Mouse (Mus musculus) midbrain, embryonic 16.5 days (tissue): ENCODE results near the gene Mical2. TPM values are rescaled to one million over a fixed set of nuclear protein-coding genes. Genes with fewer than 3 reads are reported as not detected.

ENCODE experiments used
- ATAC-seq: fragments of 200-750 bp; cut with Nextera tagmentation; 2 replicates; pipeline ENCODE4 v1.8.0; 2017; ENCODE audit warnings: moderate TSS enrichment
- H3K27ac ChIP-seq: fragments of 300-500 bp; sonication (generic); 2 replicates; pipeline ENCODE4 v1.5.1; 2014; ENCODE audit warnings: mild to moderate bottlenecking, low read length, mixed read lengths
- H3K27me3 ChIP-seq: fragments of 300-500 bp; sonication (generic); 2 replicates; pipeline ENCODE4 v1.6.1; 2014; ENCODE audit warnings: low read depth, low read length, mixed read lengths; ENCODE audit not compliant: control insufficient read depth, insufficient read depth
- H3K36me3 ChIP-seq: fragments of 300-500 bp; sonication (generic); 2 replicates; pipeline ENCODE4 v1.6.1; 2014; ENCODE audit warnings: mild to moderate bottlenecking, low read length, moderate library complexity, mixed read lengths; ENCODE audit not compliant: control insufficient read depth, insufficient read depth
- H3K4me1 ChIP-seq: fragments of 300-500 bp; sonication (generic); 2 replicates; pipeline ENCODE4 v1.6.1; 2014; ENCODE audit warnings: mild to moderate bottlenecking, low read length, mixed read lengths; ENCODE audit not compliant: control insufficient read depth, insufficient read depth
- H3K4me2 ChIP-seq: fragments of 300-500 bp; sonication (generic); 2 replicates; pipeline ENCODE4 v1.6.1; 2014; ENCODE audit warnings: mild to moderate bottlenecking, low read length, mixed read lengths
- H3K4me3 ChIP-seq: fragments of 300-500 bp; sonication (generic); 2 replicates; pipeline ENCODE4 v1.5.1; 2014; ENCODE audit warnings: low read depth, mild to moderate bottlenecking, low read length, moderate library complexity, mixed read lengths
- H3K9ac ChIP-seq: fragments of 300-500 bp; sonication (generic); 2 replicates; pipeline ENCODE4 v1.6.1; 2014; ENCODE audit warnings: low read depth, low read length, mixed read lengths
- H3K9me3 ChIP-seq: fragments of 300-500 bp; sonication (generic); replicated peaks from 2 replicates; pipeline ENCODE4 v1.6.1; 2014; ENCODE audit warnings: mild to moderate bottlenecking, low read length, mixed read lengths; ENCODE audit not compliant: control insufficient read depth, poor library complexity, severe bottlenecking
- WGBS: fragments of 180-500 bp; shearing (Covaris S2); extraction: QIAGEN DNeasy Blood & Tissue Kit; methylation state at CpG from one replicate; pipeline ENCODE4 v1.1.7; 2014; 5-methylcytosine and 5-hydroxymethylcytosine counted together
- polyA plus RNA-seq: library from polyadenylated mRNA; unstranded; fragments of >200 nt; fragmentation: Nextera tagmentation; extraction: Ambion mirVana; gene quantifications from 2 replicates; pipeline ENCODE4 v1.2.1, GENCODE M21; 2015

Gene Mical2
- polyA plus RNA-seq, 1 experiment from 2014 or later = 5.1 TPM

GRCm38 (mm10) chr7:112244683-112245082, 19.0 kb downstream of the Mical2 start:
- Histone ChIP-seq H3K4me3 (no peak overlapping the region), H3K27me3 (no peaks in the 10 kb centered on the region), H3K4me1 (no peaks in the 10 kb centered on the region), H3K4me2 (no peak overlapping the region), H3K36me3 (no peaks in the 10 kb centered on the region), H3K9ac (no peak overlapping the region), H3K27ac (no peak overlapping the region), H3K9me3 (no peaks in the 10 kb centered on the region)
- WGBS = 32% methylated on average over 6 of the region's 6 CpGs
- ATAC-seq = no peak

DNA sequence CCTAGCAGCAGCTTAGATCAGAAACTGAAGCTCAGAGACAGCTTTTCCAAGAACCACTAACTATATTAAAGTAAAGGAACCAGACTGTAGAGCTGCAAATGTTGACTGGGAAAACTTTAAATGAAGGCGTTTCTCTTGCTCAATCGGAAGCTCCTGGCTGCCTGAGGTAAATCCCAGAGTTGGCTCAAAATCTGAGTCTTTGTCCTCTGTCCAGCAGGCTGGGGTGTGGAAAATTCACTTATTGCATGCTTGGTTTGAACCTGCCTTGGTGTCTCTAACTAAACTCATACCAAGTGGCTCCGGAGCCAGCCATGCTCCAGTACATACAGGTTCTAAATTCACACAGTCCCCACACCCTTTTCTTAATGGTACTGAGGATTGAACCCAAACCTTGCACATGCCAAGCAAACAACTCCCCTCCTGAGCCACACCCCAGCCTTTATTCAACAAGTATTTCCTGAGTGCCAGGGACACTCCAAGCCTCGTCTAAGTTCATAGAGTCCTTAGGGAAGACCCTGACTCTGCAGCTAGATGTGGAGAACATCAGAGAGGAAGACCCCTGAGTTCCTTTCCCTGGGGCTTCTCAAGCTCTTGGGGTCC, 20.3 kb downstream of the Mical2 start:
- no peak overlapping the region for H3K9ac ChIP-seq
- H3K36me3 ChIP-seq = no peaks in the 10 kb centered on the region
- H3K4me3 ChIP-seq = no peak overlapping the region
- no peak overlapping the region for H3K27ac ChIP-seq
- H3K9me3 ChIP-seq = no peaks in the 10 kb centered on the region
- H3K4me2 ChIP-seq = no peak overlapping the region
- no peaks in the 10 kb centered on the region for H3K4me1 ChIP-seq
- no peaks in the 10 kb centered on the region for H3K27me3 ChIP-seq
- 82% methylated on average over 4 of the region's 4 CpGs for WGBS
- no peak for ATAC-seq

- Histone ChIP-seq H3K9me3 (no peaks in the 10 kb centered on the region), H3K36me3 (no peaks in the 10 kb centered on the region), H3K9ac (no peak overlapping the region), H3K27me3 (no peaks in the 10 kb centered on the region), H3K4me2 (no peak overlapping the region), H3K4me3 (no peak overlapping the region), H3K4me1 (no peaks in the 10 kb centered on the region), H3K27ac (no peak overlapping the region)
- ATAC-seq = no peak
- 87% methylated on average over 4 of the region's 4 CpGs for WGBS
Measured at GRCm38 (mm10) chr7:112246442-112246841, 20.8 kb downstream of the Mical2 start.

DNA sequence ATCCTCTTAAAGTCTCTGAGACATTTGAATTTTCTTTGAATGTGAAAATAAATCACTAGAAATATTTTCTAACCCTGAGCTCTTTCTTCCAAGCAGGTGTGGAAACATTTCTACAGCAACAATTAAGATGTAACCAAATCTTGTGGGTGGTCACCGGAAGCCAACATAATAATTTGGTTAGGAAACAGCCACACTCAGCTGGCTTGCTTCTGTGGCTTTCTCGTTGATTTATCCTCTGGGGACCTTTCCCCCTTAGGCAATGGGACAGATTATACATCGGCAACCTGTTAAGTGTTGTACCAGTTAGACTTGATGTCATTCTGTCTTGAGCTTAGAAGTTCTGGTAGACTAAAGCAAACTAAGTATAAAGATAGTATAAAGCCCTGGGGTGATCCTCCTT, 22.2 kb downstream of the Mical2 start:
- Histone ChIP-seq H3K4me2 (no peak overlapping the region), H3K27ac (no peak overlapping the region), H3K36me3 (no peaks in the 10 kb centered on the region), H3K9me3 (no peaks in the 10 kb centered on the region), H3K4me1 (no peaks in the 10 kb centered on the region), H3K9ac (no peak overlapping the region), H3K27me3 (no peaks in the 10 kb centered on the region), H3K4me3 (no peak overlapping the region)
- ATAC-seq = no peak
- WGBS = 70% methylated on average over 3 of the region's 3 CpGs

DNA sequence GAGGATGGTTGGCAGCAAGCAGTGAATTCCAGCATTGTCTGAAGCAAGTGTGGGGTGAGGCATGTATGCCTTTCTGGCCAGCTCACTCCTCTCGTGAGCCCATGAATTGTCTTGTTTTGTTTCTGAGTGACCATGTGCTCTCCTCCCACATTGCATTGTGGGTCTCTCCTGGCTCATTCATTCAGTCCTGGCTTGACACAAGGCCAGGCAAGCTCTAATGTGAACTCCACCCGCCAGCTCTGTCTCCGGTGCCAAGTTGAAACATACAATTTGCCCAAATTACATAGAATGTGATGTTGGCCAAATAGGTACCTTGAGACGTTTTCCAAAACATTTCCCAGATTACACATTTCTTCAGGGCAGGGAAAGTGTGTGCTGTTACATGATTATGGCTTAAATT, 23.8 kb downstream of the Mical2 start:
- Histone ChIP-seq H3K9me3 (no peaks in the 10 kb centered on the region), H3K36me3 (no peaks in the 10 kb centered on the region), H3K27me3 (no peaks in the 10 kb centered on the region), H3K4me1 (no peaks in the 10 kb centered on the region), H3K9ac (no peak overlapping the region), H3K4me3 (no peak overlapping the region), H3K27ac (no peak overlapping the region), H3K4me2 (no peak overlapping the region)
- no peak for ATAC-seq
- 84% methylated on average over 4 of the region's 4 CpGs for WGBS

GRCm38 (mm10) chr7:112252065-112252464, 26.4 kb downstream of the Mical2 start:
- no peaks in the 10 kb centered on the region for H3K4me1 ChIP-seq
- no peaks in the 10 kb centered on the region for H3K36me3 ChIP-seq
- no peak for ATAC-seq
- no peak overlapping the region for H3K9ac ChIP-seq
- no peaks in the 10 kb centered on the region for H3K9me3 ChIP-seq
- WGBS = 77% methylated on average over 5 of the region's 5 CpGs
- no peak overlapping the region for H3K4me3 ChIP-seq
- H3K27me3 ChIP-seq = no peaks in the 10 kb centered on the region
- H3K27ac ChIP-seq = no peak overlapping the region
- no peak overlapping the region for H3K4me2 ChIP-seq

DNA sequence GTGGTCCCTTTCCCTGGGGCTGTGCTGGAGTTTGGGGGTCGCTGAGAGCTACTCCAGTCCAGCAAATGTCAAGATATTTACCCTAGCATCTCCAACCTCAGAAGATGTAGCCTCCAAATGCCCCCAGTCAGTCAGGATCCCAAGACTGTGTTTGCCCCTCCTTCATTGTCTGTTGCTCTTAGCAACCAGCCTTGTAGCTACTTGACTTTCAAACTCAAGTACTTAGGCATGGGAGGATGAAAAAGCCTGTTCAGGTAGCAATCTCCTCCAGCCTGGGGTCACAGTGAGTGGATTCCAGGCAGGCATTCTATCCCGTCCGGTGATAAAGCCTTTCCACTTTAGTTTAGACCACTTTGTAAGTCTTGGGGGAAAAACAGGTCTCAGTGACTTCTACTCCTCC, 28.6 kb downstream of the Mical2 start:
- Histone ChIP-seq H3K27me3 (no peaks in the 10 kb centered on the region), H3K4me3 (no peak overlapping the region), H3K9me3 (no peaks in the 10 kb centered on the region), H3K36me3 (no peaks in the 10 kb centered on the region), H3K4me1 (no peaks in the 10 kb centered on the region), H3K4me2 (no peak overlapping the region), H3K27ac (no peak overlapping the region), H3K9ac (no peak overlapping the region)
- no peak for ATAC-seq
- 76% methylated on average over 3 of the region's 3 CpGs for WGBS

GRCm38 (mm10) chr7:112255248-112255866, 29.7 kb downstream of the Mical2 start:
- no peak overlapping the region for H3K4me3 ChIP-seq
- H3K4me2 ChIP-seq = no peak overlapping the region
- H3K27me3 ChIP-seq = no peaks in the 10 kb centered on the region
- no peaks in the 10 kb centered on the region for H3K4me1 ChIP-seq
- H3K36me3 ChIP-seq = no peaks in the 10 kb centered on the region
- H3K9ac ChIP-seq = no peak overlapping the region
- no peak overlapping the region for H3K27ac ChIP-seq
- H3K9me3 ChIP-seq = no peaks in the 10 kb centered on the region
- no peak for ATAC-seq
- WGBS = 60% methylated on average over 3 of the region's 3 CpGs

DNA sequence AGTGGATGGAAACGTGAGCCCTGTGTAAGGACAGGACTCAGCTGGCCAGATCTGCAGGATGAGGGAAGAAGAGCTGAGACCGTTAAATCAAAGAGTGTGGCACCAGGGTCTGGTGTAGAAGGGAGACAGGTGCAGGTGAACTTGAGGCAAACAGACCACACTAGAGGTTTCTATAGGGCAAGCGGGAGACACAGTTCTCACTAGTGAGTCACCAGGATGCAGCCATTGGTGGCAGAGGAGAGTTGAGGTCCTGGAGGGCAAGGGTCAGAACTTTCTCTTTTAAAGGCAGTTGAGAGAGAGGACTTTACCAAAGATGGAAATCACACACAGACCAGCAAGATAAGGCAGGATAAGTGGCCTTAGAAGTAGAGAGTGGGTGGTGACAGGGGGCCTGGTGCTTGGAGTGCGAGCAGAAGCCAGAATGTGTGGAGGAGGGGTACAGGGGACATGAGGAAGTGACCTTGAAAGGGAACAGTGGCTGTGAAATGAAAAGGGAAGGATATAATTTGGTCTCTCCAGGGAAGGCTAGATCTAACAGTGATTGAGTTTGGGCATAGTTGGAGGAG, 32.8 kb downstream of the Mical2 start:
- H3K9ac ChIP-seq = no peak overlapping the region
- H3K36me3 ChIP-seq = no peaks in the 10 kb centered on the region
- no peaks in the 10 kb centered on the region for H3K4me1 ChIP-seq
- ATAC-seq = no peak
- no peak overlapping the region for H3K4me2 ChIP-seq
- no peaks in the 10 kb centered on the region for H3K9me3 ChIP-seq
- no peaks in the 10 kb centered on the region for H3K27me3 ChIP-seq
- 79% methylated on average over 4 of the region's 4 CpGs for WGBS
- H3K4me3 ChIP-seq = no peak overlapping the region
- H3K27ac ChIP-seq = no peak overlapping the region
